Mouse (Mus musculus) brain, adult 2 months (tissue): Measurements from ENCODE around the gene Enpp5.

Source experiments
- DNase-seq: peaks from one replicate; pipeline ENCODE4 v3.0.0; 2011; ENCODE audit warnings: low read depth, low spot score

Enpp5 gene

GRCm38 (mm10) chr17:44078631-44079350 is at the start of gene Enpp5:
Gene Enpp5 (plus strand): TSS chr17:44078813.
- peak; percentile 98 for DNase-seq

DNA sequence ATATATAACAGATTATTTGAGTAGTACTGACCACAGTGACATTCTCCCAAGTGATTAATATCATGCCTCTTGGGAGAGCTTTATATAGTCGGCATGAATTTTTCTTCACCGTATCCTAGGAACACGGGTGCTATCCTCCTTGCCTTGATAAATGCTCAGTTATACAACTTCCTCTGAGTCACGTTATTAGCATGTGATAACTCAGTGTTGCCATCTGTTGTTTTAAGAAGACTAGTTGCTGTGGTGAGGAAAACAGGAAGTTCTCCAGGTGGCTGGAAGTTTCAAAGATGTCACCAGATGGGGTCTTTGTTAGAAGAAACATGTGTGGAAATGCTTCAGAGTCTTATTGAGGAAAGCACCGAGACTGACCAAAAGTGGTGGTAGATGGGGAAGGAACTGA is 49.0 kb upstream of the Enpp5 start:
- DNase-seq = peak; percentile 73

DNA sequence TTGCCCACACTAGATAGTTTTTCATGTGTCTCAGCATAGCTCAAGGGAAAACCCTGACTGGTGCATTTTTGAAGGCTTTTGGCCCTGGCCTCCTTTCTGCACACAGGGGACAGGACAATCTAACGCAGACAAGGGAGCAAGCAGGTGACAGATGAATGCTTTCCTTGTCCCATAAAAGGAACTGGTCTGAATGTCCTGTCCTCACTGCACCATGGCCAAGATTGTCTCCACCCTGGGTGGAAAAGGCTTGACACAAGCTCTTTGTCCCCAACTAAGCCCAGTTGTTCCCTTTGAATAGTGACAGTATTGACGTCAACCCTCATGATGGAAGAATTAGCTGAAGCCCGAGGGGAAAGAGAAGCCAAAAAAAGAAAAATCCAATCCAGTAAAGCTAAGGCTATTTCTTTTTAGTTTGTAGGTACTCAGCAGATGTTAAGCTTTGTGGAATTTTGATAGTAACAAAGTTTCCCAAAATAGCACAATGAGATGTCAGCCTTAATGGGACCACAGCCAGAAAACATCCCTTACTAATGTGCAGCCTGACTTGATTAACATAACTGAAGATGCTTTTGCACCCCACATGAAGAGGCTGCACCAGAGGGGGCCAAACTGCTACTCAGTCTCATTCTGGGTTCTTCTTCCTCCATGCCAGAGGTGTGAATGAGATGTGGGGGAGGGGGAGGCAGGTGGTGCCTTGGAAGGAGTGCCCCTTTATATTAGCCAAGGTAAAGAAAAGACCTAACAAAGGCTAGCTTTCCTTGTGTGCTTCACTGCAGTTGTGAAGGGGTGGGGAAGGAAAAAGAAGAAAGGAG is 47.6 kb upstream of the Enpp5 start:
- peak; percentile 94 for DNase-seq

DNA sequence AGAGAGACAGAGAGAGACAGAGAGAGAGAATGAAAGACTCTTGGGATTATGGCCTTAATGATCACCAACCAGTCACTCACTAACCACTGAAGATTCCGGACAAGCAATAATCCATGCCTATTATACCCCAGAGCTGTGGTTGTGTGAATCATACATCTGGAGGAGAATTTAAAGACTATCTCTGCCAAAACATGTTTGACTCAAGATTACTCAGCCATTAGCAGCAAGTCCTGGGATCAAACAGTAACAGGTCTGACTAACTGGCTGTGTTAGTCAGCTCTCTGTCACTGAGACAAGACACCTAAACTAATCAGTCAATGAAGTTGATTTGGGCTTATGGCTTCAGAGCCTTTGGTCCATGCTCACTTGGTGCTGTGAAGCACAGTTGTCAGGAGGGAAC is 43.6 kb upstream of the Enpp5 start:
- peak; percentile 27 for DNase-seq

- peak; percentile 73 for DNase-seq
These were observed 40.0 kb upstream of the Enpp5 start for GRCm38 (mm10) chr17:44038656-44039055.

- DNase-seq = no peak
These were observed 38.2 kb upstream of the Enpp5 start for GRCm38 (mm10) chr17:44040449-44040848.

DNA sequence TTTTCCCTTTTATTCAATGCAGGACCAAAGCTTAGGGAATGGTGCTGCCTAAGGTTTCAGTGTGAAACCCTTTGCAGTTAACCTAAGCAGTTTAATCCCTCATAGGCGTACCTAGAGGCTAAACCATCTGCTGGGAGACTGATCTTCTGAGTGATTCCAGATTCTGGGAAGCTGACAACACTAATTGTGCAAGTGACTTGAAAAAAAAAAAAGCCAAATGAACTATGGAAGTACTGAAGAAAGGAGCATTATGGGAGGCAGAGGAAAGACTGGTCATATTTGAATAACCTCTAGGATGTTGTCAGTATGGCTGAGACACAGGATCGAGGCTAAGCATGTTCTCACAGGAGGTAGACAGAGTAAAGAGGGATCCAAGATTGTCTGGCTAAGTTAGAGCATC is 36.3 kb upstream of the Enpp5 start:
- DNase-seq = no peak

- peak; percentile 43 for DNase-seq
These were observed 35.8 kb upstream of the Enpp5 start for GRCm38 (mm10) chr17:44042861-44043260.

GRCm38 (mm10) chr17:44053427-44053826 is 25.2 kb upstream of the Enpp5 start:
- no peak for DNase-seq

DNA sequence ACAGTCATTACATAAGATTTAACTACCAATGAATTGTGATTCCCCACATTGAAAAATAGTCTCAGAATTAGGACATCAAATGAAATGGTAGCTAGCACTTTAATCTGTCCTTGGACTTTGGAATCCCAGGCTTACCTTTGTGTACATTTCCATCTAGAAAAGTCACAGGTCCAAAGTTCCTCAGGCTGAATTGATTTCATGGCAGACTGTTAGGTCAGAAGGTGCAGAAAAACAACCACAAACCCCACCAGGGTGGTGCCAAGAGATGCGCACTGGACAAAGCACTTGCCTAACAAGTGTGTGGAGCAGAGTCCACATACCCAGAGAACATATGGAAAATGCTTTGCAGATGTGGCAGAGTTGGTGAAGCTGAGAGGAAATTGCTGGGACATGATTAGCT is 21.5 kb upstream of the Enpp5 start:
- DNase-seq = no peak

DNA sequence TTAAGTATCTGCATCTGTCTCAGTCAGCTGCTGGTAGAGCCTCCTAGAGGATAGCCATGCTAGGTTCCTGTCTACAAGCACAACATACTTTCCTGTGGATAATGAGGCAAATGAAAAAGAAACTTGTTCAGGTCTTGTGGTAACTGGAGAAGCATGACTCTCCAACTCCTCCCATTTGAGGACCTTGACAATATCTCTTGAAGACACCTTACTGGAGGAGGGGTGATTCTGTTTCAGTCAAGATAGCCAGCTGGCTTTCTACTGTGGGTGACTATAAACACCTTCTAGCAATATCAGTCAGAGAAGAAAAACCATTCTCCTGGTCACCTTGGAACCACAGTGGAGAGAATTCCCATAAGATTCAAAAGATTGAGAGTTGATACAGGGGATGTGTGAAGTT is 20.5 kb upstream of the Enpp5 start:
- no peak for DNase-seq

DNA sequence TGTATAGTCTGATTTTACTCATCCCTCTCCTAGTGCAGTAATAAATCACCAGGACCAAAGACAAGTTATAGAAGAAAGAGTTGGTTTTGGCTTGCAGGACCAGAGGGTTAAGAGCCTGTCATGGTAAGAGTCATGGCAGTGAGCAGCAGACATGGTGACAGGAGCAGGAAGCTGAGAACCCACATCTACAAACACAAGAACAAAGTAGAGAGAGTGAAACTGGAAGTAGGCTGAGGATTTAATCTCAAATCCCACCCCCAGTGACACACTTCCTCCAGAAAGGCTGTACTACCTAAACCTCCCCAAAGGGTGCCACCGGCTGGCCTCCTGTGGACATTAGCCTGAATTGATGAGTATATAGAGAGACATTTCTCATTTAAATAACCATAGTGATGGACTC is 17.8 kb upstream of the Enpp5 start:
- no peak for DNase-seq

GRCm38 (mm10) chr17:44061289-44061890 is 17.2 kb upstream of the Enpp5 start:
- no peak for DNase-seq

DNA sequence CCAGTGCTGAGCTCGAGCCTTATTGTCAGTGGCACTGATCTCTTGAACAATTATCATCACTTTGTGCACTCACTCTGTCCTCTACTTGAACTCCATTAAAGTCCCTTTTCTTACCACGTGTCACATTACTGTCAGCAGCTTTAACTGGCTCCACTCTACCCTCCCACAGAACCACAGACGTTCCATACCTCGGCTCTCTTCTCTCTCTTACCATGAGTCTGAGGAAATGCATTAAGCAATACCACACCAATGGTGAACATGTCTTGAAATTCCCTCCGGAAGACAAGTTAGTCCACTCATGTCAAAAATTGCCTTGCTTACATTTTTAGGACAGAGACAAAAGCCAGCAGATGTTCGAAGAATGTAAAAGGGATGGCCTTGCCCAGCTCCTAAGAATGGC is 9.7 kb upstream of the Enpp5 start:
- no peak for DNase-seq

- DNase-seq = no peak
These were observed 6.9 kb upstream of the Enpp5 start for GRCm38 (mm10) chr17:44071680-44072079.

- DNase-seq = no peak
These were observed 3.0 kb upstream of the Enpp5 start for GRCm38 (mm10) chr17:44075601-44076000.

DNA sequence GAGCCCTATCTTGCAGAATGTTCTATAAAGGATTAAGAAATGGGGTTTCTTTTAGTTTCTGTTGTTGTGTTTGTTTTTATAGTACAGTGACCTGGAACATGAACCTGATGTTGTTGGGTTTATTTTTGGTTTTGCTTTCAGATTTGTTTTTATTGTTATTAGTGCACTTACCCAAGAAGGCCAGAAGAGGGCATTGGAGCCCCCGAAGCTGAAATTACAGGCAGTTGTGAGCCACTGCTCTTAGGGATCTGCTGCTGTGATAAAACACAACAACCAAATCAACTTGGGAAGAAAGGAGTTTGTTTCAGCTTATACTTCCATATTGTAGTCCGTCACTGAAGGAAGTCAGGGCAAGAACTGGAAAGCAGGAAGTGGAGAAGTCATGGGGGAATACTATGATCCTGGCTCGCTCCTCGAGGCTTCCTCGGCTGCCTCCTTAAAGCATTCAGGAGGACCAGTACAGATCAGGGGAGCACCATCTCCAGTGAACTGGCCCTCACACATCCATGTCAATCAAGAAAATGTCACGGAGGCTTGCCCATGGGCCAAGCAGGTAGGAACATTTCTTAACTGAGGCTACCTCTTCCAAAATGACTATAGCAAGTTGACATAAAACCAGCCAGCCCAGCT is 2.4 kb upstream of the Enpp5 start:
- peak; percentile 69 for DNase-seq

- no peak for DNase-seq
These were observed 1.3 kb upstream of the Enpp5 start for GRCm38 (mm10) chr17:44077146-44077842.

DNA sequence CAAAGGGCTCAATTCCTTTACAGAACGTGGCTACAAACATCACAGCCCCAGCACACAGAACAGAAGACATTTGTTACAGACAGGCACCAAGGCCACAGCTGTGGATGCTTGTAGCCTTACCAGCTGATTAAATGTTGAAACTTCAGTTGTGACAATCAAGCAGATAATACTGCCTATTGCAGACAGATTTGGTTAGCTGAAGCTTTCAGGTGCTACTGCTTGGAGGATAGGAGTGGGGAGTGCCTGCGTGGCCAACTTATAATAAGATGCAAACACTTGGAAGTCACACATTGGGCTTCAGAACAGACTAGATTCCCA is 811 bp upstream of the Enpp5 start:
- DNase-seq = no peak

DNA sequence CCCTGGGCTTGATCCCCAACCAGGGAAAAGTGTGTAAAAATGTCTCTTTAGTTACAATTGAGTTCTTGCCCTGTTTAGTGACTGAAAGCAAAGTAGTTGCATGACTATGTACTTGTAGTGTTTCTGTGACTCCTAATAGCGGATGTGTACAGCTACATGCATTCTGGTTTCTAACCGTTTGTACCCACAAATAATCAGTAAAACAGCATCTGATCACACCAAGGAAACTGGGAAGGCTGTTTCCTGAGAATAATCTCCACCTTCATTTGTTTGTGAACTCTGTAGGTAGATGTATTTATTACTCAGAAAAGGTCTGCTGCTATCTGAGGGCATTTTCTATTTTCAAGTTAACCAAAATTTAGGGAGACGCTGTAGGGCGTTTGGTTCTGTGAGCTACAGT is 4.5 kb downstream of the Enpp5 start:
- DNase-seq = no peak

DNA sequence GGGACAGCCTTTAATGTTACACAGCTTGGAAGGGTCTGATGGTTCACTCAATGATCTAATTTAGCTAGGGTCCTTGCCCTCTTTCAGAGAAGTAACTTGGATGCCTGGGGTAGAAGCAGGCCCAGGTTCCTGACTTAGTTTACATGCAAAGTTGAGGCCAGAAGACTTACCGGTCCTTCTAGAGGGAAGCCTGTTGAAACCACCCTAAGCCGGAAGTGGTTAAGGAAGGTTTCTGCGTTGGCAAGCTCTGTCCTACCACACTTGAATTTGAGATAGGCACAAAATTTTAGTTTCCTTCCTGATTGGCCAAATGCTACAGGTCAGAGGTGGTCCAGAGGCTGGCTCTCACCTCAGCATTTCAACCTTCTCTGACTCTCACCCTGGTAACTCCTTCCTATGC is 9.6 kb downstream of the Enpp5 start:
- no peak for DNase-seq

- no peak for DNase-seq
These were observed 12.3 kb downstream of the Enpp5 start for GRCm38 (mm10) chr17:44090916-44091315.
